Mouse (Mus musculus) olfactory bulb, adult 2 months (tissue): ENCODE results near the gene Ntm.

Experiments used
- CTCF ChIP-seq: fragments of 200-500 bp; IDR thresholded peaks from 2 replicates; pipeline ENCODE4 v1.5.1; 2012; ENCODE audit warnings: low read depth, mild to moderate bottlenecking, low read length, moderate library complexity; ENCODE audit not compliant: insufficient read depth
- POLR2A ChIP-seq: fragments of 200-500 bp; IDR thresholded peaks from 2 replicates; pipeline ENCODE4 v1.6.1; 2012; ENCODE audit warnings: mild to moderate bottlenecking, low read depth, low read length, moderate library complexity; ENCODE audit not compliant: insufficient read depth

DNA sequence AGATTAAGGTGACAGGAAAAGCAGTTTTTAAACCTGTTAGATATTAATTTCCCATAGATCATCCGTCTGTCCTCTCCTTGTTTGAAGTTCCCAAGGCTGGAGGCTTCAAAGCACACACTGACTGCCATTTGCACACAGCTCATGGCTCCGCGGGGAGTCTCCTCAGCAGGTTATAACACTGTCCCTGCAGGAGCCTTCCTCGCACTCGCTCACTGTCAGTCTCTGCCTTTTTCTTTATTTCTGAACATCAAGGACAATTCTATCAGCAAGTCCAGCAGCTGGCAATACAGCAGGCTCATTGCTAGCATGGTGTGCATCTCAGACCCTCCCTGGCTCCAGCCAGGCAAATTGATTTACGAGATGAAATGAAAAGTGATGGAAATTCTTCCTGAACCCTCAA, 485.7 kb downstream of the Ntm start:
- TF ChIP-seq CTCF (no peak), POLR2A (no peak)
